Mouse (Mus musculus): ENCODE results near the gene Rph3al. TPM values are rescaled to one million over a fixed set of nuclear protein-coding genes. Genes with fewer than 3 reads are reported as not detected.

Gene Rph3al
- 10 to 100 TPM; 26.2 to 26.7 TPM for total RNA-seq (2021)

DNA sequence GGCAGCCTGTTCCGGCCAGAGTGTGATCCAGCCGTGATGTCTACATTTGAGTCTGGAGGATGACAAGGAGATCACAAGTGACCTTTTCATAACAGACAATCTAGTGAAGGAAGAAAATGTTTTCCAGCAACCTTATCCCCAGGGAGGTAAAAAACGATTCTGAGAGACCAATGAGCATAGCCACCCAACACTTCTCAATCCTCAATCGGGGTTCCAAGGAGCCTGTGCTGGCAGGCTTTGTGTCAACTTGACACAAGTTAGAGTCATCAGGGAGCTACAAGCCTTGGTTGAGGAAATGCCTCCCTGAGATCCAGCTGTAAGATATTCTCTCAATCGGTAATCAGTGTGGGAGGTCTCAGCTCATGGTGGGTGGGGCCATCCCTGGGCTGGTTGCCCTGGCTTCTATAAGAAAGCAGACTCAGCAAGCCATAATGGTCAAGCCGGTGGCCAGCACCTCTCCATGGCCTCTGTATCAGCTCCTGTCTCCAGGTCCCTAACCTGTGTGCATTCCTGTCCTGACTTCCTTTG is at the start of gene Rph3al:
Gene Rph3al (minus strand): TSS at position 51 of the 528 bp plus-strand sequence.
- peak; percentile 36 for DNase-seq

DNA sequence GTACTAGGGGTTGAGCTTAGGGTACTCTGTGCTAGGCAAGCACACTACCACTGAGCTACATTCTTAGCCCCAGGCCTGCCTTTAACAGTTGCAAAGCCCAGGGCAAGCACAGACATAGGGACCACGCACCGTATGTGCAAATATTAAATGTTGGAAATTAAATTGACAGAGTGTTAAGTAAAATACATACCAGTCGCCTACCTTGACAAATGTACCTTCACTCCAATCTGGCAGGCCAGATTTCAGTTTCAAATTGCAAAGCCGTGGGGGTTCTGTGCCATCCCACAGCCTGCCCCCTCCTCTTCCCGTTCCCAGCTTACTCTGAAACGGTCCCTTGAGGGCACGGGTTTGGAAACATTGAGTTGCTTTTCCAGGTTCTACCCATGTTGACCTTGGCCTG is 47.7 kb upstream of the Rph3al start:
- no peak for DNase-seq

DNA sequence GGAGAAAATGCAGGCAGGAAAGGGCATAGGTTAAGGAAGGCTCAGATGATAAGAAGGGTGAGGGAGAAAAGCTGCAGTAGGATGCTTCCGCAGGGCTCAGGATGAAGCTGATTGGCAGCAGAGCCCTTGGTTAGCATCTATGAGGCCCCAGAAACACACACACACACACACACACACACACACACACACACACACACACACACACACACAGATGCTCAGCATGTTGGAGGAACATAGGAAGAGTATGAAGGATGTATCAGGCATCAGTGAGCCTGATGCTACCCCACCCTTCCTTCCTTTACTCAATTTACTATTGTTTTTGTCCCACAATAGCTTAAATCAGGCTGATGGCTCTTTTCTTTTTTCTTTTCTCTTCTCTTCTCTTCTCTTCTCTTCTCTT is 46.4 kb upstream of the Rph3al start:
- no peak for DNase-seq

DNA sequence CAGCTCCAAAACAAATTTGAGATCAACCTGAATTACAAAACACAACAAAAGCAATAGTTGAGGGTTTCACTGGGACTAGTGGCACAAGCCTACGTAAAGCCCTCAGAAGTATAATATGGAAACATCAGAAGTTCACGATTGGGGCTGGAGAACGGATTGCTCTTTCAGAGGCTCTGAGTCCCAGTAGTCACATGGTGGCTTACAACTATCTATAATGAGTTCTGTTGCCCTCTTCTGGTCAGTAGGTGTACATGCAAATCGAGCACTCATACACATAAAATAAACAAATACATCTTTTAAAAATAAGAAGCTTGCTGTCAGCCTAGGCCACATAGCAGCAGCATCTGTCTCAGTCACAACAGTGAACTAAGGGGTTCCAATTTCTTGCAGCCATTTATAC is 45.0 kb upstream of the Rph3al start:
- DNase-seq, result no peak

GRCm38 (mm10) chr11:75980413-75980812 is 42.2 kb upstream of the Rph3al start:
- DNase-seq, result no peak

DNA sequence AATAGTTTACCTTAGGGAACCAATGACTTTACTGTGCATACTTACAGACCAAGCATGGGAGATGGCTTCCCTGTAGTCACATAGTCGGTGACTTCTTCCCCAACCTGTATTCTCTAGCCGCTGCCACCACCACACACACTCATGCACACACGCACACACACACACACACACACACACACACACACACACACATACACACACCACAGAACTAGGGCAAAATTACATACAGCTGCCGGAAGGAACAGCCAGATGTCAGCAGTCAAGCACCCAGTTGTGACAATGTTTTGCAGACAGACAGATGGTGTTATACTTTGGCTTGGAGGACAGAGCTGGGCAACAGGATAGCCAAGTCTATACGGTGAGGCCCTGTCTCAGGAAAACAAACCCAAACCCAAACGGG is 39.8 kb upstream of the Rph3al start:
- DNase-seq, result no peak

GRCm38 (mm10) chr11:75976748-75977147 is 38.5 kb upstream of the Rph3al start:
- DNase-seq, result no peak

DNA sequence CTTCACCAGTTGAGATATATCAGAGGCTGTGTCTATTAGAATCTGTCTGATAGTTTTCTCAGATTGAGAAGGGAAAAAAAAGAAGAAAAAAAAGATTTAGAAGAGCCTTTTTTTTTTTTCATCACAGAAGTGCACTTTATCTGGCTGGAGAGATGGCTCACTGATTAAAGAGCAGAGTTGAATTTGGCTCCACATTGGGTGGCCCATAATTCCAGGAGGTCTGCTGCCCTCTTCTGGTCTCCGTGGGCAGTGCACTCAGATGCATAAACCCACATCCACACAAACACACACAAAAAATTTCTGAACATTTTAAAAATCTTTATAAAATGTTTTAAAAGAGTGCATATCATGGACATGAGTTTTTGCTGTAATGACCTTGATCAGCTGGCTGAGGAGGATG is 35.8 kb upstream of the Rph3al start:
- no peak for DNase-seq

GRCm38 (mm10) chr11:75972916-75973567 is 34.8 kb upstream of the Rph3al start:
- DNase-seq, result no peak

GRCm38 (mm10) chr11:75972188-75972587 is 34.0 kb upstream of the Rph3al start:
- no peak for DNase-seq

GRCm38 (mm10) chr11:75970629-75971028 is 32.4 kb upstream of the Rph3al start:
- DNase-seq, result no peak

DNA sequence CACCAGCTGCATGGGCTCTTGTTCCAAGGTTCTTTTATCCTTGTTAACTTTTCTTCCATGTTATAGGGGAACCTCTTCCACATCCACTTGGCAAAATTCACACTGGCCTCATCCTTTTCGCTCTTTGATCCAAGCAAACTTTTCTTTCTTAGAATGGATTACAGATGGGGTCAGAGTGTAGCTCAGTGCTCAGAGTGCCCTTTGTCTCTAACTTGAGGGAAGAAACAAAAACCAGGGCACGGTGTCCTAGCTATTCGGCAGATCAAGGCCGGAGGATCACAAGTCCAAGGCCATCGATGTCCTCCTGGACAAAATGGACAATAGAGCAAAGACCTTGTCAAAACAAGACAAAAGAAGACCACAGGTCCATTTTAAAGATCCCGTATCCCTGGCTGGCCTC is 30.5 kb upstream of the Rph3al start:
- DNase-seq, result no peak

DNA sequence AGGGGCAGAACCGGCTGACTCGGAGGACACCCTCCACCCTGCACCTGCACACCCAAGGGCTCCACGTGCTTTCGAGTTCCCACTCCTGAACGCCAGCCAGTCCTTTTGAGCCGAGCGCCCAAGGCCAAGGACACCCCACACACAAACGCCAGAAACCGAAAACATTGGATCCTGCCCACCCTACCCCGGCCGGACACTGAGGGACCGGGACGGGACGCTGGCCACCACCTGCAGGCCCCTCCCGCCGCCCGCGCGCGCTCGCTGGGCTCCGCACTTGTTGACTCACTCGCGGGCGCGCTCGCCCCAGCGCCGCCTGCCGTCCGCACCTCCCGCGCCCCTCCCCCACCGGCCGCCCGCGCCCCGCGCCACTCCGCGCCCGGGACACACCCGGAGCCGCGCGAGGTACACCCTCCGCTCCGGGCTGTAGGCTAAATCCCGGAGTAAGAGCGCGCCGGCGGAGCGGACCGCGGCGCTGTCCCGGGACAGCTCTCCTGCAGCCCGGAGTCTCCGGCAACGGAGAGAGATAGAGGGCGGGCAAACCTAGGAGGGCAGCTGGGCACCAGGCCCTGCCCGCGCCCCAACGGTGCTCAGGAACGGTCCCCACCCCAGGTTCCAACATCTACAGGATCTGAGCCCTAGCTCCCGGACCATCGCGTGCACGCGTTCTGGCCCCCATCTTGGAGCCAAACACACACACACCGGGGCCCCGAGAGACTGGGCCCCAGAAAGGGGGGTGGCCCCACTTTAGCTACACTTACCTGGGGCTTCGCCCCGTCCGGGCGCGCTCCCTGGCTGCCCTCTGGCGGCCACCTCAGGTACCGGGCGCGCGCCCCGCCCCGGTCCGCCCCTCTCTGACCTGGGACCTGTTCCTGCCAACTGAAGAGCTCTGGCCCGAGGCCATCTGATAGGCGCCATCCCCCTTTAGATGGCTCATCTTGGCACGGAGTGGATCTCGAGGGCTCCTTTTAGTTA is 28.5 kb upstream of the Rph3al start:
- DNase-seq, result peak; percentile 85

DNA sequence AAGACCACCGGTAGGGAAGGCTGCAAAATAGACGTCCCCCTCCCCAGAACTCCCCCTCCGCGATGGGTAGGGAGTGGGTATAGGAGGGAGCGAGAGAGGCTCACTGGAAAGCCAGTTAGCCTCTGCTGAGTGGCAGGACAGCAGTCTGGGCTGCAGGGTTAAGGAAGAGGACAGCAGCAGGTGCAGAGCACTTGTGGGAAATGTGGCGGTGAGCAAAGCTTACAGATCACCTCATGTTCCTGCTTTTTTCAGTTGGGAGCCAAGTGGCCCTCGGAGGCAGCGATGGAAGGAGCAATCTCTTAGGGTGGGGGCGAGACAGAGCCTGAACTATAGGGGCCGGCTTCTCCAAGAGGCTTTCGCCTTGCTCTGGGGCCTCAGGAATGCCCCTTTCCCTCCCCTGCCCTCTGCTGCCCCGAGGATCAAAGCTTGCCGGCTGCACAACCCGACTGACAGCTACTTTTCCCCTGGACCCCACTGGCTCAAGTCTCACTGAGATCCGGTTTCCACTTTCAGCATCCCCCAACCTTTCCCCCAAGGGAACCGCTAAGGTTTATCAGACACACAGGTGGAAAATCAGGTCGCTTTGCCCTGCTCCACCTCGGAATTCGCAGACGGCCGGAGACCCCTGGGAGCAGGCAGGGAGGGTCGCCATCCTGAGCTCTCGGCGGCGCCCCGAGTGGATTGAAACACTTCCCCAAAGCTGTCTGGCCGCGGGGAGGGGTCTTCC is 27.6 kb upstream of the Rph3al start:
- no peak for DNase-seq

DNA sequence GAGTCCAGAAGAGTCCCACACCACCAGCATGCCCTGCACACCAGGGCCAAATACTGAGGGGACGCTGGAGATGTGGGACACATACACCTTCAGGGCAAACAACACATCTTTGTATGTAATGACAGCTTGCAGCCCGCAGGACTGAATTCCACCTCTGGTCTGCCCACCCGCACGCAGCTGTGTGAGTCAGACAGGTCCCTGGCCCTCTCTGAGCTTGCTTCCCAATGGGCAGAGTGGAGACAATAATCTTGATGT is 26.2 kb upstream of the Rph3al start:
- no peak for DNase-seq

- no peak for DNase-seq
Measured at GRCm38 (mm10) chr11:75963730-75964475, 25.7 kb upstream of the Rph3al start.

DNA sequence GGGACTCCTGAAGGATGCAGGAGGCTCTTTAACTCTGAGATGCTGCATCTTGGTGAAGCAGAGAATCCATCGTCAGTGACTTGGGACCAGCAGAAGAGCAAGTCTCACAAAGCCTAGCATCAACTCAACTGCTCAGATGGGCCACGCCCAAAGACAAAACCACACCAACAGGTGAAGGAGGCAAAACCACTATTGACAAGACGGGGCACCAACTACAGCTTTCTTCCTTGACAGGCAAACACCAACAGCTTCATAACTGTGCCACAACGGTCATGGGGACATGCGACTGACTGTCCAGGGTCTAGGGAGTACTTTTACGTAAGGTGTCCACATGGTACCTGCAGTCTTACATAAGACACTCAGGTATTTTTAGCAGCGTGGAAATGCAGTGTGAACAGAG is 23.6 kb upstream of the Rph3al start:
- no peak for DNase-seq

DNA sequence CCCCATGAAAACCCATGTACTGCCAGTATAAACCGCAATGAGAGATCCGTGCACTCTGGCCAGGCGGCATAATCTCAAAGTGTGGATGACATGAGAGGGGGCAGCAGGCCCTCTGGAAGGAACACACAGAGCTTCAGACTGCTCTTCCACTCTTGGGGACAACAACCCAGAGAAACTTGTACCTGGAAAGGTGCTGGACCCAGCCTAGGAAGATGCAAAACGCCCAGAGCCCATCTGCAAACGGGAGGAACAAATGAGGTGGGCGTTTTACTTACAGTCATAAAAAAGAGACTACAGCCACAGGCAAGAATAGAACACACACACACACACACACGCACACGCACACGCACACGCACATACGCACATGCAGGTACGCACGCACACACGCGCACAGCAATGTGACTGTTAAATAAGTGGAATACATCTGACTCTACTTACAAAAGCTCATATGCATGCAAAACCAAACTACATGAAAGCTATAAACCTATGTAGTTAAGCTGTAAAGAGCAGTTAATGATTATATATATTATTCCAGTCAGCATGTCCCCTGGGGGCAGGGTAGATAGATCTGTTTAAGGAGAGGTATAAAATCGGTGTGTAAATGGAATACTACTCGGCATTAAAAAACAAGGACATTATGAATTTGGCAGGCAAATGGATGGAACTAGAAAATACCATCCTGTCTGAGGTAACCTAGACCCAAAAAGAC is 19.0 kb upstream of the Rph3al start:
- no peak for DNase-seq

DNA sequence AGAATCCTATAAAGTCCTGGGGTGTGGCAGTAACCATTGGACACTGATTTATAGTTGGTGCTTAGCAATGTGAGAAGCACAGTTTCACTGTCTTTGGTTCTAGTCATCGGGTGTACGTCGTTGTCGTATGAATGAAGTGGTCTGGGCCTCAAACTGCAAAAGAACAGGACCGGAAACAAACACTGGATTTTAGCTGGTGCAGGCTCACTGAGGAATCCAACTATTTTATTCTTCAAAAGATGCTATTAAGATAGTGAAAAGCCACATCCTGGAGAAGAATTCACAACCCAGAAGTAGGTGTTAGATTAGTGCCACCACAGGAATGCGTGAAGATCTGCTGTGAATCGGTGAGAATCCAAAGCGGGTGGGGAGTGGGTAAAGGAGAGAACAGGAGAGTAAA is 18.4 kb upstream of the Rph3al start:
- no peak for DNase-seq

DNA sequence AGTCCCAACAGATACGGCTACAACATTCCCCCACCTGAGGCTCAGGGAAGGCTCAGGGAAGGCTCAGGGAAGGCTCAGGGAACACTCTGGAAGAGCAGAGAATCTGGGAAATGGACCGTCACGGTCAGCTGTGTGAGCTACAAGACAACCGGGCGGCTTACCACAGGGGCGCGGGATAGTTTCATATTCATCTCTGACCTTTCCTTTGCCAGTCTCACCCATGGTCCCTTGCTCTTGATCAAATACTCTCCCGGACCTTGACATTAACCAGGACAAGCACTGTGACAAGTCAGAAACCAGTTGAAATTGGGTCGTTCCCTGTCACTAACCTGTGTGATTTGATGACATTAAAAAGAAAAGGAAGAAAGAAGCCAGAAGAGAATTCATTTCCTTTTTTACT is 16.7 kb upstream of the Rph3al start:
- no peak for DNase-seq

DNA sequence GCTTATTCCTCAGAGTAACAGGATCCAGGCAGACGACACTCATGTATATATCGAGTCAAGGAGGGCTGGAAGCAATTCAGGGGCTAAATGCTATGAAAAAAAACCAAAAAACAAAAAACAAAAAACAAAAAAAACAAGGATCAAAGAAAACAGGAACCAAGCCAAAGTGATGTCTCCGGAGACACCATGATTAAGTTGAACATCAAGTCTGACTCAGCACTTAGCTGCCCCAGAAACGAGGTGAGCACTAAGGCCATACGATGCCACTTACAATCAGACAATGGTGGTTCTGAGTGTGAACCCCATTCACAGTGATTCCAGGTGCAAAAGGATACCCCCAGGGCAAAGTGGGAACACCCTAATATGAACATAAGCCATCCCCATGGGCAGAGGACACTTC is 13.7 kb upstream of the Rph3al start:
- no peak for DNase-seq

DNA sequence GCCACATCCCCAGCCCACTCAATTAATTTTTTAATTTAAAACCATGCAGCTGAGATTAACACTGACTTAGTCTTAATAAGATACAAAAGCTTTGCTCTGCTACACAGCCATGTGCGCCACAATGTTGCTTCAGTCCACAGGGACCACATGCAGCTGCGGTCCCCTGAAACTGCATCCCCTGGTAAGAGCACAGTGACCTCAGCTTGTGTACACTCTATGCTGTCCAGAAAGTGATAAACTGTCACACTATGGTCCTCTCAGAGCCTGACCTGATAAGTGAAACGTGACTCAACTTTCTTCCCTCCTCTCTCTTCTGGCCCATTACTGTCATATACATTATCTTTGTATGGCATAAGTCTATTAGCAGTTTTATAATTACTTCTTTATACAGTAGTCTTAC is 12.2 kb upstream of the Rph3al start:
- no peak for DNase-seq
